Mouse (Mus musculus): ENCODE data around the gene Fbxw28. TPM values are rescaled to one million over a fixed set of nuclear protein-coding genes. Genes with fewer than 3 reads are reported as not detected.
"Not testable (repeated sequence)": the region's sequence is repeated elsewhere in the genome, so short reads cannot be mapped to it uniquely, and the experiment has no call there.

The Fbxw28 gene
- not detected in 2 replicates for polyA plus RNA-seq (2012)

GRCm38 (mm10) chr9:109339559-109339958 lies at the start of gene Fbxw28:
Gene Fbxw28 (minus strand): TSS chr9:109339659.
- H3K27me3 ChIP-seq (ENCODE audit: control insufficient read depth); H3K36me3 ChIP-seq (ENCODE audit: control insufficient read depth); H3K9me3 ChIP-seq (ENCODE audit: control insufficient read depth, low read length); H3K4me1 ChIP-seq (ENCODE audit: control insufficient read depth); H3K4me3 ChIP-seq (replicated peaks): not testable (repeated sequence)

- H3K27me3 ChIP-seq (ENCODE audit: control insufficient read depth); H3K4me3 ChIP-seq (replicated peaks); H3K4me1 ChIP-seq (ENCODE audit: control insufficient read depth); H3K9me3 ChIP-seq (ENCODE audit: control insufficient read depth, low read length); H3K36me3 ChIP-seq (ENCODE audit: control insufficient read depth): not testable (repeated sequence)
These were observed 51.9 kb downstream of the Fbxw28 start, which contains the start of gene Fbxw14 for GRCm38 (mm10) chr9:109287576-109287975. Gene Fbxw14 (minus strand): TSS chr9:109287676.

Other genes starting within 250 kb of the Fbxw28 start
- gene Plxnb1, start 244.3 kb downstream of the Fbxw28 start, polyA plus RNA-seq (2012) = under 0.01 and 0.07 TPM in 2 replicates
- gene Fbxw21, start 177.6 kb downstream of the Fbxw28 start, polyA plus RNA-seq (2012) = not detected in 2 replicates
- not detected in 2 replicates for gene Fbxw13, start 143.7 kb downstream of the Fbxw28 start, polyA plus RNA-seq (2012)
- not detected in 2 replicates for gene Fbxw20, start 104.9 kb downstream of the Fbxw28 start, polyA plus RNA-seq (2012)
- not detected in 2 replicates for gene Fbxw14, start 52.0 kb downstream of the Fbxw28 start, polyA plus RNA-seq (2012)
- not detected in 2 replicates for gene Fbxw22, start 64.6 kb upstream of the Fbxw28 start, polyA plus RNA-seq (2012)
- gene Fbxw16, start 109.5 kb upstream of the Fbxw28 start, polyA plus RNA-seq (2012) = not detected in 2 replicates
- 0.03 TPM in 1 of 2 replicates, not detected in the other for gene Fbxw19, start 156.2 kb upstream of the Fbxw28 start, polyA plus RNA-seq (2012)
- not detected in 2 replicates for gene Fbxw15, start 228.6 kb upstream of the Fbxw28 start, polyA plus RNA-seq (2012)